Mouse (Mus musculus) erythroblast, embryonic 14.5 days (primary cell): ENCODE measurements around the gene Prpf3.

ENCODE experiments used
- GATA1 ChIP-seq: IDR thresholded peaks from 2 replicates; pipeline ENCODE4 v1.6.1; 2012; ENCODE audit warnings: low read length, inconsistent platforms, mixed read lengths
- TAL1 ChIP-seq: IDR thresholded peaks from 3 replicates; pipeline ENCODE4 v1.6.1; 2012; ENCODE audit warnings: low read length, inconsistent platforms, mixed read lengths

DNA sequence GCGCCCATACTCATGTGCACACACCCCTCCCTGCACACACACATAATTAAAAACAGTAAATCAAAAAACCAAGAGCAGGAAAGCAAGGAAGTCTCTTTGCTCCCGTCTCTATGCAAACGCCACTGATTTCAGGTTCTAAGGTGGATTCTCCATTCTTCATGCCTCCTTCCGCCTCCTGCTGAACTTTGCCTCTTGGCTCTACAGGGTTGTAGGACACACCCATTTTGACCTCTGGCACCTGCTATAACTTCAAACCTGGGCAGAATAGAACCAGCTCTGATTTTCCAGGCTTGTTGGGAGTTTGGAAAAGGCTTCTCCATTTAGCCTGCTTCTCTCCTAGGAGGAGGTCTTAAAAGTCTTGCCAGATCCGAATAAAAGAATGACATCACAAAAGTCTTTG lies 28.7 kb upstream of the Prpf3 start:
- TF ChIP-seq TAL1 (no peak), GATA1 (no peak)
